Mouse (Mus musculus): Measurements from ENCODE around the gene Robo1.
"Not testable (repeated sequence)": the region's sequence is repeated elsewhere in the genome, so short reads cannot be mapped to it uniquely, and the experiment has no call there.

Robo1 gene

DNA sequence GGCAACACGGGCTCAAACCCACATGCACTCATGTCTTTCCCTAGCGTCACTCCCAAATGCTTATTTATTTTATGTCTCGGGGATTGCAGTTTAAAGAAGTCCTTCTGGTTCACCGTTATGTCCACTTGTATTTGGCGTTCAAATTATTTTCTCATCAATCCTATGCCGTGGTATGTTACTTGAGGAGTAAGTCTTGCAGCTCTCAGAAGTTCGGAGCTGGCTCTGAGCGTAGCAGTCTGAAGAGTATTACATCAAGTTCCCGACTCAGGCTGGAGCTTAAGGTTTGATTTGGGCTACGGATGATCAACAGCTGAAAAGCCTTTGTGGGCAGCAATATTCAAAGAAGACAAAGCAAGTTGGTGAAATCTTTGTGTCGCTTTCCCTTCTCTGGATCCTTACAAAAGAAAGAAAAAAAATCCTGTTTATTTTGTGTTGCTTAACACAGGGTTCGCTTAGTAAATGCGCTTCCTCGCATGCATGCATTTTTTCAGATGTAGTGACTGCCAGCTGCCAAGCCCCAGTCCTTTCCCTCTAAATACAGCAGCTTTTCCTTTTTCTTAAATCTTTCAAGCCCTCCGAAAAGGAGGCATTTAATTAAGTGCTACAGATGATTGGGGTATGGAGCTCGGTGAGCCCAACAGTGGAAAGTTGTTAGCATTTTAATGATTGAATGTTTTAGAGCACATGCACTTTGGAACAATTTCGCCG lies 136.5 kb downstream of the Robo1 start:
- no peak for DNase-seq (ENCODE audit: low spot score)

DNA sequence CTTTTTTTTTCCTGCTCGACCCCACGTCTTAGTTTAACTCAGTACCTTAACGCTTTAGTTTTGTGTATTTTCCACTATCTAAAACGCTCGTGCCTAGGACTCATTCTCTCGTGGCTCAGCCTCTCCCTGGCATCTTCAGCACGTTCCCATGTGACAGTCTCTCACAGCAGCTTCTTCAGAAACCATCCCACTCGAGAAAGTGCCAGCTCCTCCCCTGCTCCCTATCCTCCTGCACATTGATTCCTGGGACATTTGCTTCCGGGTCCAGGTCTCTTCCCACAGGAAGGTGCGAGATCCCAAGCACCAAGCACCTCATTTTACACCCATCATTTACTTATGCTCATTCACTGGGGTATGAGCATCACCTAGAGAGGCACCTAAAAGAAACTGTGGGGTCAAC lies 150.0 kb downstream of the Robo1 start:
- DNase-seq (ENCODE audit: low spot score): no peak

- no peak for DNase-seq (ENCODE audit: low spot score)
Measured at GRCm38 (mm10) chr16:72458576-72458975, 150.5 kb downstream of the Robo1 start.

- no peak for DNase-seq (ENCODE audit: low spot score)
Measured at GRCm38 (mm10) chr16:72465696-72466095, 157.6 kb downstream of the Robo1 start.

DNA sequence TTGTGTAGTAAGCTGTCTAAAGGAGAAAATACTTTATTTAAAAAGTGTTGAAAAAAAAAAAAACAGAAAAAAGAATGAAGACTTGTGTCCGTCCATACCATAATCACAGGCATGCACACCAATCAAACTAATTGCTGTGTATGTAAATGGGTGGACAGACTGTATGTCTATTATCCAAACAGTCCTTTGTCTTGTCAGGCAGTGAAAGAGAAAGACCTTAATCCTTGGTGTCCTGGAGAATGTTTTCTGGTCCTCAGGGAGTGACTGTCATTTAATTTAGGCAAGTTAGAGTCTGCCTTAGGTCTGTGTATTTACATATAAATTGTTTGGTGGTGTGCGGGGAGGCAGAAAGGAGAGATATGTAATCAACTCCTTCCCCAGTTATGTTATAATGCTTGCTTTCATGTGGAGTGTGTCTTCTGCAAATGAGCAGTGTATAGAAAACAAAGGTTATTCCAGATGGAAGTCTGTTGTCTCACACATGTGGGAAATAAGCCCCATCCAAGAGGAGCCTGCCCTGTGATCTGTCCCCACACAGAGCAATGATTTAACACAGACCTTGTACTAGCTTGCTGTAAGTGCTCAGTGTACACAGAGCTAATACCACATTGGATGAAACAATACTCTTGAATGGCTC lies 162.0 kb downstream of the Robo1 start:
- DNase-seq (ENCODE audit: low spot score): no peak

- no peak for DNase-seq (ENCODE audit: low spot score)
Measured at GRCm38 (mm10) chr16:72510716-72511199, 202.7 kb downstream of the Robo1 start.

GRCm38 (mm10) chr16:72531337-72531736 lies 223.2 kb downstream of the Robo1 start:
- DNase-seq (ENCODE audit: low spot score): no peak

GRCm38 (mm10) chr16:72533900-72534571 lies 225.9 kb downstream of the Robo1 start:
- no peak for DNase-seq (ENCODE audit: low spot score)

DNA sequence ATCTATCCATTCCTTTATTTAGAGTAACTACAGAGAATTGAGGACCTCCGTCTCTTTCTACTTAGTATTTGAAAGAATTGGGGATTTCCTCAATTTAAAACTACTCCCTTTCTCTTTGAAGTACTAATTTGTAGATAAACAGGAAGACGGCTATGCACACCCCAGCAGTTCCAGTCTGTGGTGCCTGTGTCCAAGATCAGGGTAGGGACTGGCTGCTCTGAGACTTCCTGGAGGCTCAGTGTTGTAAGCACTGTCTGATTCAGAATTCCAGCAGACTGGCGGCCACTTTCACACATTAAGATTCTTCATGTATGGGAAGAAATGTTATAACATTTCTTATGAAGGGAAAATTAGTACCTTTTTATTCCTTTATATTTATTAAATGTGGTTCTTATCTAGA lies 230.1 kb downstream of the Robo1 start:
- no peak for DNase-seq (ENCODE audit: low spot score)

DNA sequence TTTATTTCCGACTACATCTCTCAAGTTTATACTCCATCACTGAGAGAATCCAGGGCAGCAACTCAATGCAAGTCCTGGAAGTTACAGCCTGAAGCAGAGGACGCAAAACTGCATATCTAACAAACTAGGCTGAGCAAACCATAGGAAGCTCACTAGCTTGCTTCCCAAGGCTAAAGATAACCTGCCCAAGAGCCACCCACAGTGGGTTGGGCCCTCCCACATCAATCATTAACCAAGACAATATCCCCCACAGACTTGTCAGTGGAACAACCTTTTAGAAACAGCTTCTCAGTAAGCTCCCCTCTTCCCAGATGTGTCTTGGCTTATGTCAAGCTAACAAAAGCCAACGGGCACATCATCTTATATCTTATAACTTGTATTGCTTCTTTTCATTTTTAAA lies 235.8 kb downstream of the Robo1 start:
- DNase-seq (ENCODE audit: low spot score): no peak

GRCm38 (mm10) chr16:72544950-72545349 lies 236.8 kb downstream of the Robo1 start:
- no peak for DNase-seq (ENCODE audit: low spot score)

DNA sequence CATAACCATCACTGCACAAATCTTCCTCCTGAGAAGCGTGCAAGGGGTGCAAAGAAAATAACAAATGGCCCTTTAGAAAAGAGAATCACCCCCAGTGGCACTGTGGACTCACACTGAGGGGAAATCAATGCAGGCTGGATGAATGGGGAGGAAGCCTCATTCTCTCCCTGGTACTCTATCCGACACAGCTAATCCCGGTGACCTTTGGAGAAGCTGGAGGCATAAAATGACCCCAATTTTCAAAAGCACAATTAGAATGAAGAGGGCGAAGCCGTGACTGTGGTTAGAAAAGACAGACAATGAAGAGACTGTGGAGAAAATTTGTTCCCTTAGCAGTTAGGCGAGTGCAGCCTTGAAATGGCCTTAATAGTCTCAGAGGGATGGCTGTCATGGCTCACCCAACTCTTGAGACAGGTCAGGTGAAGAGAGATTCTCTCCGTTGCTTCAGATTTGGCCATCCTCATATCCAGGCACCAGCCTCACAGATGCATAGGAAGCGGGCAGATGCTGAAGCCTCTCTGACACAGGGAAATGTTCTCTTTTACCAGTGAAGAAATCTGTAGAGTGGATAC lies 243.7 kb downstream of the Robo1 start:
- no peak for DNase-seq (ENCODE audit: low spot score)

- DNase-seq (ENCODE audit: low spot score): no peak
Measured at GRCm38 (mm10) chr16:72553713-72554112, 245.6 kb downstream of the Robo1 start.

DNA sequence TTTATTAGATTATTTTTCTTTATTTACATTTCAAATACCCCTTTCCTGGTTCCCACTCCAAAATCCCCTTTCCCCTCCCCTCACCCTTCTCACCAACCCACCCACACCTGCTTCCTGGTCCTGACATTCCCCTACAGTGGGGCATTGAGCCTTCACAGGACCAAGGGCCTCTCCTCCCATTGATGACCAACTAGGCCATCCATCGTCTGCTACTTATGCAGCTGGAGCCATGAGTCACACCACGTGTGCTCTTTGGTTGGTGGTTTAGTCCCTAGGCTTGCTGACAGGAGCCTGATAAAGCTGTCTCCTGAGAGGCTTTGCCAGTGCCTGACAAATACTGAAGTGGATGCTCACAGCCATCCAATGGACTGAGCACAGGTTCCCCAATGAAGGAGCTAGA lies 254.0 kb downstream of the Robo1 start:
- DNase-seq (ENCODE audit: low spot score): not testable (repeated sequence)

DNA sequence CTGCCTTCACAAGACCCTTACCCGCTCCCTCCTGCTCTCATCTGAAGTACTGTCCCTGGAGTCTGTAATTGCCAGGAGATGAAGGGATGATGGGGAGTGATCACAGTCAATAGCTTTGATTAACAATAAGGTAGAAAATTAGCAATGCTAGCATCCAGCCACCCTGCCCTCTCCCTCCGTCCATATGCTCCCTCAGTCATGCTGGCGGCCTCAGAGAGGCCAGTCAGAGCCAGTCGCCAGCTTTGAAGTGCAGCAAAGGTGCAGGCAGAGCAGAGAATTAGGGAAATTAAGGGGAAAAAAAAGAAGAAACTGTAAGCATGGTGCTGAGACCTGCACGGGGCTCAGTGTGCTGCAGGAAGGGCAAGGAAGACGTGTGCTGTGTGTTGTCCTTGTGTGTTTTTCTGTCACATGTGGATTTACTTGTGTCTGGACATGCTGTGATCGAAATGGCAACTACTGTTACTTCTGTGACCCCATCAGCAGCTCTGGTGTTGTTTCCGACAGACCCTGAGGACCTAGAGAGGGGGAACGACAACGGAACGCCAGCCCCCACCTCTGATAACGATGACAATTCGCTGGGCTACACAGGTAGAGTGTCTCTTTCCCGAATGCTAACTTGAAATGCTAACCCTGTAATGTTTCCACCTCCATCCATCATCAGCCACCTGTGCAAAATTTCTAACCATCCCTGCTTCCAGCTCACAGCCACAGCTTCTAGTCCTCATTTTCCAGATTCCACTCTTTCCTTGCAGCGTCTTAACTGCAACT lies 255.3 kb downstream of the Robo1 start:
- no peak for DNase-seq (ENCODE audit: low spot score)

- no peak for DNase-seq (ENCODE audit: low spot score)
Measured at GRCm38 (mm10) chr16:72575171-72575570, 267.1 kb downstream of the Robo1 start.

- DNase-seq (ENCODE audit: low spot score): no peak
Measured at GRCm38 (mm10) chr16:72576956-72577355, 268.9 kb downstream of the Robo1 start.

- no peak for DNase-seq (ENCODE audit: low spot score)
Measured at GRCm38 (mm10) chr16:72584454-72585159, 276.5 kb downstream of the Robo1 start.

GRCm38 (mm10) chr16:72585160-72585813 lies 277.2 kb downstream of the Robo1 start:
- no peak for DNase-seq (ENCODE audit: low spot score)

GRCm38 (mm10) chr16:72587376-72588072 lies 279.4 kb downstream of the Robo1 start:
- no peak for DNase-seq (ENCODE audit: low spot score)

Measured in spleen, adult 12 weeks (tissue).